Comparison of ENCODE assay signal across 18 mouse cellular contexts in genomic region chr9:123152026-123152425, GRCm38 (mm10). TPM values are rescaled to one million over a fixed set of nuclear protein-coding genes. Genes with fewer than 3 reads are reported as not detected.
A peak's percentile ranks its signal among the peaks of the same experiment; 100 is the strongest.
DNase-seq lines count a peak whose midpoint lies in the region; ATAC-seq and TF ChIP-seq lines count a peak whose summit lies in the region.
"Had no signal": no experiment of that assay in that cellular context is flagged by ENCODE, and none has a peak within 500 bp of the region (broad histone marks: within the 10 kb centered on the region; RNA-seq: fewer than 3 reads in every experiment).

No protein-coding gene starts in this region.

- no peaks in the 10 kb centered on the region for H3K27me3 ChIP-seq in small intestine, adult 2 months (ENCODE audit: control insufficient read depth, insufficient read depth, low read length)
- H3K27me3 ChIP-seq in midbrain, embryonic 14.5 days (ENCODE audit: control insufficient read depth, insufficient read depth, low read length) = no peaks in the 10 kb centered on the region
- no peaks in the 10 kb centered on the region for H3K27me3 ChIP-seq in forebrain, embryonic 15.5 days
- H3K27me3 ChIP-seq: liver, embryonic 12.5 days had no signal

- H3K27ac ChIP-seq in gastrocnemius, adult 2 months = peak overlapping the region; percentile 86
- peak overlapping the region; percentile 35 for H3K27ac ChIP-seq in small intestine, adult 2 months (ENCODE audit: insufficient read depth, low read depth, low read length)
- H3K27ac ChIP-seq in midbrain, embryonic 14.5 days (replicated peaks; ENCODE audit: low read depth, low read length) = no peak overlapping the region
- H3K27ac ChIP-seq in forebrain, embryonic 15.5 days (replicated peaks) = no peak overlapping the region
- H3K27ac ChIP-seq: hindbrain, embryonic 13.5 days; liver, embryonic 12.5 days; macrophage had no signal

- no peaks in the 10 kb centered on the region for H3K36me3 ChIP-seq in small intestine, adult 2 months (ENCODE audit: control insufficient read depth, insufficient read depth, low read length)
- no peaks in the 10 kb centered on the region for H3K36me3 ChIP-seq in midbrain, embryonic 14.5 days (ENCODE audit: control insufficient read depth, insufficient read depth, low read length)
- H3K36me3 ChIP-seq in forebrain, embryonic 15.5 days = no peaks in the 10 kb centered on the region
- H3K36me3 ChIP-seq: G1E; hindbrain, embryonic 13.5 days; liver, embryonic 12.5 days had no signal

- no peak overlapping the region for H3K4me2 ChIP-seq in midbrain, embryonic 14.5 days (ENCODE audit: low read length)
- no peak overlapping the region for H3K4me2 ChIP-seq in forebrain, embryonic 15.5 days (replicated peaks)
- H3K4me2 ChIP-seq: hindbrain, embryonic 13.5 days; liver, embryonic 12.5 days had no signal

- H3K9me3 ChIP-seq in midbrain, embryonic 14.5 days (ENCODE audit: control insufficient read depth, low read length) = no peaks in the 10 kb centered on the region
- no peaks in the 10 kb centered on the region for H3K9me3 ChIP-seq in forebrain, embryonic 15.5 days
- H3K9me3 ChIP-seq: G1E; hindbrain, embryonic 13.5 days; liver, embryonic 12.5 days had no signal

- ATAC-seq in midbrain, embryonic 14.5 days (ENCODE audit: low FRiP score, low TSS enrichment) = no peak
- ATAC-seq in forebrain, embryonic 15.5 days (replicated peaks) = no peak
- ATAC-seq: liver, embryonic 12.5 days; midbrain, embryonic 16.5 days had no signal

- WGBS in small intestine, adult 2 months = 9% methylated on average over 3 of the region's 3 CpGs
- WGBS in midbrain, embryonic 14.5 days = 89% methylated on average over 3 of the region's 3 CpGs
- WGBS in forebrain, embryonic 15.5 days = 82% methylated on average over 3 of the region's 3 CpGs

- no peak for TF ChIP-seq POLR2A in small intestine, adult 2 months (IDR thresholded peaks at IDR 0.05; ENCODE audit: low read depth, low read length)

- H3K4me1 ChIP-seq in small intestine, adult 2 months (ENCODE audit: control insufficient read depth, insufficient read depth, insufficient read length, low read length) = peaks cover 14% of the 10 kb centered on the region
- H3K4me1 ChIP-seq in midbrain, embryonic 14.5 days (ENCODE audit: control insufficient read depth, insufficient read depth, low read length) = no peaks in the 10 kb centered on the region
- peaks cover 2% of the 10 kb centered on the region; the same call in 1 of the 2 replicates for H3K4me1 ChIP-seq in forebrain, embryonic 15.5 days
- H3K4me1 ChIP-seq: hindbrain, embryonic 13.5 days had no signal

- H3K4me3 ChIP-seq in gastrocnemius, adult 2 months = peak overlapping the region; percentile 64
- H3K4me3 ChIP-seq in small intestine, adult 2 months (ENCODE audit: low read depth, low read length) = no peak overlapping the region
- H3K4me3 ChIP-seq in midbrain, embryonic 14.5 days (replicated peaks; ENCODE audit: low read depth, low read length) = no peak overlapping the region
- no peak overlapping the region for H3K4me3 ChIP-seq in forebrain, embryonic 15.5 days
- H3K4me3 ChIP-seq: hindbrain, embryonic 13.5 days; liver, embryonic 12.5 days had no signal

- TF ChIP-seq CTCF in gastrocnemius, adult 2 months (IDR thresholded peaks at IDR 0.05) = no peak
- TF ChIP-seq CTCF in small intestine, adult 2 months (IDR thresholded peaks at IDR 0.05; ENCODE audit: extremely low read depth, insufficient read length, insufficient replicate concordance, low read depth, low read length) = no peak

- no peak for DNase-seq in gastrocnemius, adult 2 months
- DNase-seq in gastrocnemius, adult 8-10 months (ENCODE audit: low spot score in 2 of 2) = no peak
- DNase-seq in CD4-positive helper T cell, adult 2 months (ENCODE audit: low read depth, low spot score) = peak; percentile 57
- peak; percentile 70 for DNase-seq in induced T-regulatory cell, adult 2 months (ENCODE audit: low read depth)
- no peak for DNase-seq in midbrain, embryonic 14.5 days
- no peak for DNase-seq in cerebellum, adult 9-10 months
- DNase-seq: embryo, embryonic 11 days; left cerebral cortex, postnatal 4 days had no signal

- intact Hi-C loops in gastrocnemius, adult 2 months (cut with DNase I) = no loop called here

- no peak overlapping the region for H3K9ac ChIP-seq in midbrain, embryonic 14.5 days (replicated peaks; ENCODE audit: low read length)
- H3K9ac ChIP-seq in forebrain, embryonic 15.5 days (replicated peaks) = no peak overlapping the region
- H3K9ac ChIP-seq: hindbrain, embryonic 13.5 days; liver, embryonic 12.5 days had no signal

RNA-seq across cellular contexts. Expression of gene Clec3b, which starts 1.3 kb away (rescaled TPM):
- 10 to 100 TPM; 33.5 to 50.2 TPM for total RNA-seq in gastrocnemius, adult 2 months (2021)
- total RNA-seq in gastrocnemius, adult 8-10 months (2022) = 10 to 100 TPM; 24.5 to 33.6 (median 28.6) TPM
- 34.7 and 37.4 TPM in 2 replicates for polyA plus RNA-seq in small intestine, adult 2 months (2012; rRNA removed)
- polyA plus RNA-seq in midbrain, embryonic 14.5 days (2014; fragmentation: Nextera tagmentation; extraction: Ambion mirVana) = 0.51 and 0.53 TPM in 2 replicates
- 0.32 and 0.98 TPM in 2 replicates for polyA plus RNA-seq in forebrain, embryonic 15.5 days (2015; fragmentation: Nextera tagmentation; extraction: Ambion mirVana)
- total RNA-seq: G1E had no signal
- polyA plus RNA-seq: G1E; heart, embryonic 14.5 days; kidney, embryonic 14.5 days; liver, embryonic 12.5 days; macrophage; neural tube, embryonic 14.5 days had no signal

RNA-seq across cellular contexts. Expression of gene Exosc7, which starts 39.0 kb away (rescaled TPM):
- total RNA-seq in gastrocnemius, adult 2 months (2021) = 10 to 100 TPM; 18.3 to 21.3 TPM
- 10 to 100 TPM; 20.5 to 25.8 (median 22.0) TPM for total RNA-seq in gastrocnemius, adult 8-10 months (2022)
- polyA plus RNA-seq in small intestine, adult 2 months (2012; rRNA removed) = 8.6 and 14.6 TPM in 2 replicates
- polyA plus RNA-seq in midbrain, embryonic 14.5 days (2014; fragmentation: Nextera tagmentation; extraction: Ambion mirVana) = 80.6 and 81.4 TPM in 2 replicates
- polyA plus RNA-seq in forebrain, embryonic 15.5 days (2015; fragmentation: Nextera tagmentation; extraction: Ambion mirVana) = 92.6 and 98.2 TPM in 2 replicates

RNA-seq across cellular contexts. Expression of gene Zdhhc3, which starts 39.0 kb away (rescaled TPM):
- 10 to 100 TPM; 53.2 to 55.8 TPM for total RNA-seq in gastrocnemius, adult 2 months (2021)
- total RNA-seq in gastrocnemius, adult 8-10 months (2022) = 10 to 100 TPM; 63.9 to 75.0 (median 69.9) TPM
- polyA plus RNA-seq in small intestine, adult 2 months (2012; rRNA removed) = 123 and 320 TPM in 2 replicates
- polyA plus RNA-seq in midbrain, embryonic 14.5 days (2014; fragmentation: Nextera tagmentation; extraction: Ambion mirVana) = 63.3 and 64.8 TPM in 2 replicates
- polyA plus RNA-seq in forebrain, embryonic 15.5 days (2015; fragmentation: Nextera tagmentation; extraction: Ambion mirVana) = 80.8 and 81.0 TPM in 2 replicates

Comparison
In these comparisons a context has a peak if more than half of its experiments do, and no peak if none do; other contexts are left out.
1. DNase-seq: peak in CD4-positive helper T cell, adult 2 months (single experiment) and induced T-regulatory cell, adult 2 months (single experiment); none in gastrocnemius, adult 2 months (single experiment), gastrocnemius, adult 8-10 months (0 of 2), midbrain, embryonic 14.5 days (single experiment) and cerebellum, adult 9-10 months (single experiment).
2. H3K27ac ChIP-seq: peak in gastrocnemius, adult 2 months (single experiment) and small intestine, adult 2 months (single experiment); none in midbrain, embryonic 14.5 days (single experiment) and forebrain, embryonic 15.5 days (single experiment).
3. RNA of gene Clec3b, which starts 1.3 kb away (polyA plus RNA-seq): 34.7 to 37.4 TPM in small intestine, adult 2 months; 0.32 to 0.98 TPM in forebrain, embryonic 15.5 days and 0.51 to 0.53 TPM in midbrain, embryonic 14.5 days; every median in the first group is over 10 times any median in the second.